Mouse (Mus musculus) heart, postnatal 0 days (tissue): ENCODE measurements around the gene Acsf3.

Experiments
- CTCF ChIP-seq: IDR thresholded peaks from 2 replicates; pipeline ENCODE4 v1.5.1; 2016; ENCODE audit warnings: antibody characterized with exemption, control low read depth, low read depth
- EP300 ChIP-seq: IDR thresholded peaks from 2 replicates; pipeline ENCODE4 v1.6.1; 2016; ENCODE audit warnings: antibody characterized with exemption, low read depth

GRCm38 (mm10) chr8:122834971-122835370, 59.7 kb downstream of the Acsf3 start:
- peak; percentile 88 for TF ChIP-seq CTCF
- TF ChIP-seq EP300: no peak
